Mouse (Mus musculus): ENCODE measurements around the gene Ankrd44.

DNA sequence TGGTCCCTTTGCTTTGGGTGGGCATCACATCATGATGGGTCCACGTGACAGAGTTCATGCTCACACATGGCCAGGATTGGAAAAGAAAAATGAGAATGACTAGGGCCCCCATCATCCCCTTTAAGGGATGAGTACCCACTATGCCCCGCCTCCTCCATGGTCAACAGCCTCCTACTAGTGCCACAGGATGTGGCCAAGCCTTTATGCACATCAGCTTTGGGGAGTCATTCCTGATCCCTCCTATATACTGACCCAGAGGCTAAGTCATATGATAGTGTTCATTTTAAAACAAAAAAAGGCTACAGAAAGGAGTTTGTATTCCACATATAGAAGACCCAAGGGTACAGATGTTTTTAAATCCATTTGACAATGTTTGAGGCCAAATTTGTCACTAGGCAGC is 287.1 kb downstream of the Ankrd44 start:
- TF ChIP-seq CTCF (IDR thresholded peaks at IDR 0.05): no peak
- no peak for TF ChIP-seq EP300 (IDR thresholded peaks at IDR 0.05; ENCODE audit: insufficient read depth, low read depth, low read length)
- no peak for TF ChIP-seq POLR2A (IDR thresholded peaks at IDR 0.05; ENCODE audit: insufficient read depth, low read depth, low read length)

All from heart, adult 2 months (tissue).